Mouse (Mus musculus): ENCODE measurements at regions not wholly inside any gene's neighbourhood (a gene's known extent, or its start where the extent isn't known, plus 50 kb on each side); places are given as distances from the start of the nearest gene placed in this dataset.

- WGBS: 79% methylated on average over 5 of the region's 5 CpGs
- H3K27me3 ChIP-seq (replicated peaks; ENCODE audit: insufficient read depth, low read length): no peaks in the 10 kb centered on the region
- no peak overlapping the region for H3K4me3 ChIP-seq (ENCODE audit: low read depth, low read length)
- H3K4me2 ChIP-seq (replicated peaks; ENCODE audit: low read depth, low read length): no peak overlapping the region
- no peak for ATAC-seq
- DNase-seq (ENCODE audit: low spot score): no peak
- H3K9me3 ChIP-seq (ENCODE audit: low read length): no peaks in the 10 kb centered on the region
- H3K36me3 ChIP-seq (ENCODE audit: insufficient read depth, low read length): no peaks in the 10 kb centered on the region
- H3K9ac ChIP-seq (replicated peaks; ENCODE audit: low read depth): no peak overlapping the region
- H3K4me1 ChIP-seq (ENCODE audit: insufficient read depth, low read depth, low read length): no peaks in the 10 kb centered on the region
- no peak for TF ChIP-seq EP300 (IDR thresholded peaks at IDR 0.05)
- TF ChIP-seq CTCF (IDR thresholded peaks at IDR 0.05): no peak
- H3K27ac ChIP-seq (ENCODE audit: low read length): no peak overlapping the region
Measured at GRCm38 (mm10) chr5:126107020-126107419, 575.4 kb downstream of the Tmem132b start.

- 47% methylated on average over 3 of the region's 3 CpGs for WGBS
- no peak for TF ChIP-seq CTCF (IDR thresholded peaks at IDR 0.05)
- TF ChIP-seq EP300 (IDR thresholded peaks at IDR 0.05): no peak
- Histone ChIP-seq H3K4me3 (ENCODE audit: low read depth, low read length) (no peak overlapping the region), H3K27me3 (replicated peaks; ENCODE audit: insufficient read depth, low read length) (no peaks in the 10 kb centered on the region), H3K9ac (replicated peaks; ENCODE audit: low read depth) (no peak overlapping the region), H3K4me2 (replicated peaks; ENCODE audit: low read depth, low read length) (no peak overlapping the region), H3K9me3 (ENCODE audit: low read length) (no peaks in the 10 kb centered on the region), H3K27ac (ENCODE audit: low read length) (no peak overlapping the region), H3K36me3 (ENCODE audit: insufficient read depth, low read length) (no peaks in the 10 kb centered on the region), H3K4me1 (ENCODE audit: insufficient read depth, low read depth, low read length) (no peaks in the 10 kb centered on the region)
- DNase-seq (ENCODE audit: low spot score) (no peak), ATAC-seq (no peak)
Measured at GRCm38 (mm10) chr5:126108837-126109236, 577.3 kb downstream of the Tmem132b start.

GRCm38 (mm10) chr5:126117291-126117690 lies 585.7 kb downstream of the Tmem132b start:
- H3K4me2 ChIP-seq (replicated peaks; ENCODE audit: low read depth, low read length): no peak overlapping the region
- H3K4me3 ChIP-seq (ENCODE audit: low read depth, low read length): no peak overlapping the region
- ATAC-seq (no peak), DNase-seq (ENCODE audit: low spot score) (no peak)
- no peaks in the 10 kb centered on the region for H3K36me3 ChIP-seq (ENCODE audit: insufficient read depth, low read length)
- no peaks in the 10 kb centered on the region for H3K27me3 ChIP-seq (replicated peaks; ENCODE audit: insufficient read depth, low read length)
- no peaks in the 10 kb centered on the region for H3K9me3 ChIP-seq (ENCODE audit: low read length)
- H3K4me1 ChIP-seq (ENCODE audit: insufficient read depth, low read depth, low read length): no peaks in the 10 kb centered on the region
- H3K27ac ChIP-seq (ENCODE audit: low read length): no peak overlapping the region
- TF ChIP-seq EP300 (IDR thresholded peaks at IDR 0.05) (no peak), CTCF (IDR thresholded peaks at IDR 0.05) (no peak)
- WGBS: 78% methylated on average over 2 of the region's 2 CpGs
- H3K9ac ChIP-seq (replicated peaks; ENCODE audit: low read depth): no peak overlapping the region

GRCm38 (mm10) chr5:126117906-126118521 lies 586.4 kb downstream of the Tmem132b start:
- Histone ChIP-seq H3K27me3 (replicated peaks; ENCODE audit: insufficient read depth, low read length) (no peaks in the 10 kb centered on the region), H3K9me3 (ENCODE audit: low read length) (no peaks in the 10 kb centered on the region), H3K4me3 (ENCODE audit: low read depth, low read length) (no peak overlapping the region), H3K4me2 (replicated peaks; ENCODE audit: low read depth, low read length) (no peak overlapping the region), H3K4me1 (ENCODE audit: insufficient read depth, low read depth, low read length) (no peaks in the 10 kb centered on the region), H3K36me3 (ENCODE audit: insufficient read depth, low read length) (no peaks in the 10 kb centered on the region), H3K27ac (ENCODE audit: low read length) (no peak overlapping the region), H3K9ac (replicated peaks; ENCODE audit: low read depth) (no peak overlapping the region)
- no peak for ATAC-seq
- WGBS: 45% methylated on average over 5 of the region's 5 CpGs
- no peak for DNase-seq (ENCODE audit: low spot score)
- no peak for TF ChIP-seq EP300 (IDR thresholded peaks at IDR 0.05)
- TF ChIP-seq CTCF (IDR thresholded peaks at IDR 0.05): no peak

GRCm38 (mm10) chr5:126118731-126119130 lies 587.2 kb downstream of the Tmem132b start:
- ATAC-seq (no peak), DNase-seq (ENCODE audit: low spot score) (no peak)
- no peaks in the 10 kb centered on the region for H3K9me3 ChIP-seq (ENCODE audit: low read length)
- H3K27me3 ChIP-seq (replicated peaks; ENCODE audit: insufficient read depth, low read length): no peaks in the 10 kb centered on the region
- H3K36me3 ChIP-seq (ENCODE audit: insufficient read depth, low read length): no peaks in the 10 kb centered on the region
- 56% methylated on average over 3 of the region's 3 CpGs for WGBS
- TF ChIP-seq EP300 (IDR thresholded peaks at IDR 0.05) (no peak), CTCF (IDR thresholded peaks at IDR 0.05) (no peak)
- no peak overlapping the region for H3K4me3 ChIP-seq (ENCODE audit: low read depth, low read length)
- H3K9ac ChIP-seq (replicated peaks; ENCODE audit: low read depth): no peak overlapping the region
- no peak overlapping the region for H3K4me2 ChIP-seq (replicated peaks; ENCODE audit: low read depth, low read length)
- H3K4me1 ChIP-seq (ENCODE audit: insufficient read depth, low read depth, low read length): no peaks in the 10 kb centered on the region
- H3K27ac ChIP-seq (ENCODE audit: low read length): no peak overlapping the region

GRCm38 (mm10) chr5:126123216-126123615 lies 591.6 kb downstream of the Tmem132b start:
- H3K4me2 ChIP-seq (replicated peaks; ENCODE audit: low read depth, low read length): no peak overlapping the region
- H3K36me3 ChIP-seq (ENCODE audit: insufficient read depth, low read length): no peaks in the 10 kb centered on the region
- no peak overlapping the region for H3K9ac ChIP-seq (replicated peaks; ENCODE audit: low read depth)
- TF ChIP-seq CTCF (IDR thresholded peaks at IDR 0.05): no peak
- TF ChIP-seq EP300 (IDR thresholded peaks at IDR 0.05): no peak
- H3K27ac ChIP-seq (ENCODE audit: low read length): no peak overlapping the region
- 80% methylated on average over 9 of the region's 9 CpGs for WGBS
- DNase-seq (ENCODE audit: low spot score): no peak
- no peak overlapping the region for H3K4me3 ChIP-seq (ENCODE audit: low read depth, low read length)
- no peaks in the 10 kb centered on the region for H3K9me3 ChIP-seq (ENCODE audit: low read length)
- no peaks in the 10 kb centered on the region for H3K27me3 ChIP-seq (replicated peaks; ENCODE audit: insufficient read depth, low read length)
- no peaks in the 10 kb centered on the region for H3K4me1 ChIP-seq (ENCODE audit: insufficient read depth, low read depth, low read length)
- ATAC-seq: no peak

- H3K9me3 ChIP-seq (ENCODE audit: low read length): no peaks in the 10 kb centered on the region
- H3K27ac ChIP-seq (ENCODE audit: low read length): no peak overlapping the region
- no peak overlapping the region for H3K4me3 ChIP-seq (ENCODE audit: low read depth, low read length)
- no peak for DNase-seq (ENCODE audit: low spot score)
- no peak for ATAC-seq
- 67% methylated on average over 6 of the region's 6 CpGs for WGBS
- no peak overlapping the region for H3K9ac ChIP-seq (replicated peaks; ENCODE audit: low read depth)
- no peak for TF ChIP-seq EP300 (IDR thresholded peaks at IDR 0.05)
- no peak for TF ChIP-seq CTCF (IDR thresholded peaks at IDR 0.05)
- H3K4me2 ChIP-seq (replicated peaks; ENCODE audit: low read depth, low read length): no peak overlapping the region
- H3K4me1 ChIP-seq (ENCODE audit: insufficient read depth, low read depth, low read length): no peaks in the 10 kb centered on the region
- H3K36me3 ChIP-seq (ENCODE audit: insufficient read depth, low read length): no peaks in the 10 kb centered on the region
- H3K27me3 ChIP-seq (replicated peaks; ENCODE audit: insufficient read depth, low read length): no peaks in the 10 kb centered on the region
Measured at GRCm38 (mm10) chr5:126127486-126127885, 595.9 kb downstream of the Tmem132b start.
